Mouse (Mus musculus): ENCODE results near the gene Tenm2. TPM values are rescaled to one million over a fixed set of nuclear protein-coding genes. Genes with fewer than 3 reads are reported as not detected.

Gene Tenm2
- polyA plus RNA-seq, 1 experiment from 2014 or later, result 1.5 TPM

DNA sequence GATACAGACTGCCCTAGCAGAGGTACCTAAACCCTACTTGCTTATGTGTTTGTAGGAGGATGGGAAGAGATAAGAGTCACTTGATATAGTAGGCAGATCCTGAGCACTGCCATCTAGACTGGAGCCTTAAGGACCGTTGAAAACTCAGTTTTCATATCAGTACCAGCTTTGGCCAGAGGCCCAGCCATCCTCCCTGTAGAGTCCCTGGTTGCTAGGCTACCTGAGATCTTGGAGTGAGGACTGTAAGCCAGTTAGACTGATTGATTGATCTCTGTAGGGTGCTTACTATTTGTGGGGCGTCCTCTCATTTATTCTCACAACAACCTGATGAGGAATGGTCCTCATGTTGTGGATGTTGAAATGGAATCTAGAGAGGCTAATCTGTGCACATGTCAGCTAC lies 1041.4 kb downstream of the Tenm2 start:
- no peak overlapping the region for H3K9ac ChIP-seq (replicated peaks; ENCODE audit: low read length)
- no peak for DNase-seq (ENCODE audit: low spot score)
- no peaks in the 10 kb centered on the region for H3K4me1 ChIP-seq (ENCODE audit: control insufficient read depth, insufficient read depth, low read length)
- H3K9me3 ChIP-seq (replicated peaks; ENCODE audit: control insufficient read depth, low read length), result no peaks in the 10 kb centered on the region; the same call in 1 of the 2 replicates
- no peak for ATAC-seq (replicated peaks; ENCODE audit: insufficient number of reproducible peaks, low FRiP score, low TSS enrichment, low read depth)
- no peak overlapping the region for H3K4me2 ChIP-seq (ENCODE audit: low read depth, low read length)
- no peaks in the 10 kb centered on the region for H3K36me3 ChIP-seq (replicated peaks; ENCODE audit: control insufficient read depth, insufficient read depth, low read depth, low read length)
- H3K27ac ChIP-seq (replicated peaks; ENCODE audit: low read depth, low read length), result no peak overlapping the region
- H3K4me3 ChIP-seq (ENCODE audit: low read depth, low read length), result no peak overlapping the region
- WGBS, result 88% methylated on average over 2 of the region's 2 CpGs
- no peaks in the 10 kb centered on the region for H3K27me3 ChIP-seq (ENCODE audit: control insufficient read depth, insufficient read depth, low read length)

DNA sequence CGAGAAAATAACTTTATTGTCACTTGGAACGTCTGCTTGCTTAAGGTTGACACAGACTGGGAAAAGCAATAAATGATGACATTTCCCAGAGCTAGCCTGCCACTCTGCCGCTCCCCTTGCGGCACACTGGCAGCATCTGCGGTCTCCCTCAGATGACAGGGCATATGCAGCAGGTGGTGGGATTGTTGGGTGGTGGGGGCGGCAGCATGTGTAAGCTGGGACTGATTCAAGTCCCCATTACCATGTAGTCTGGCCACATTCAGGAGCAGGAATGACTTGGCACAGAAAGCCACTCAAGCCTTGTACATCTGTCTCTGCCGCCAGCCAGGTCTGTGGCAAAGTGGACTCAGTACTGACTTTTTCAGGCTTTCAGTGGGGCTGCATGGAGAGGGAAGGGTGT lies 1059.7 kb downstream of the Tenm2 start:
- Histone ChIP-seq H3K9ac (replicated peaks; ENCODE audit: low read length) (no peak overlapping the region), H3K9me3 (replicated peaks; ENCODE audit: control insufficient read depth, low read length) (no peaks in the 10 kb centered on the region), H3K27ac (replicated peaks; ENCODE audit: low read depth, low read length) (no peak overlapping the region), H3K36me3 (replicated peaks; ENCODE audit: control insufficient read depth, insufficient read depth, low read depth, low read length) (no peaks in the 10 kb centered on the region), H3K4me3 (ENCODE audit: low read depth, low read length) (no peak overlapping the region), H3K27me3 (ENCODE audit: control insufficient read depth, insufficient read depth, low read length) (no peaks in the 10 kb centered on the region), H3K4me2 (ENCODE audit: low read depth, low read length) (no peak overlapping the region), H3K4me1 (ENCODE audit: control insufficient read depth, insufficient read depth, low read length) (no peaks in the 10 kb centered on the region)
- ATAC-seq (replicated peaks; ENCODE audit: insufficient number of reproducible peaks, low FRiP score, low TSS enrichment, low read depth) (no peak), DNase-seq (ENCODE audit: low spot score) (no peak)
- WGBS, result 83% methylated on average over 7 of the region's 7 CpGs

DNA sequence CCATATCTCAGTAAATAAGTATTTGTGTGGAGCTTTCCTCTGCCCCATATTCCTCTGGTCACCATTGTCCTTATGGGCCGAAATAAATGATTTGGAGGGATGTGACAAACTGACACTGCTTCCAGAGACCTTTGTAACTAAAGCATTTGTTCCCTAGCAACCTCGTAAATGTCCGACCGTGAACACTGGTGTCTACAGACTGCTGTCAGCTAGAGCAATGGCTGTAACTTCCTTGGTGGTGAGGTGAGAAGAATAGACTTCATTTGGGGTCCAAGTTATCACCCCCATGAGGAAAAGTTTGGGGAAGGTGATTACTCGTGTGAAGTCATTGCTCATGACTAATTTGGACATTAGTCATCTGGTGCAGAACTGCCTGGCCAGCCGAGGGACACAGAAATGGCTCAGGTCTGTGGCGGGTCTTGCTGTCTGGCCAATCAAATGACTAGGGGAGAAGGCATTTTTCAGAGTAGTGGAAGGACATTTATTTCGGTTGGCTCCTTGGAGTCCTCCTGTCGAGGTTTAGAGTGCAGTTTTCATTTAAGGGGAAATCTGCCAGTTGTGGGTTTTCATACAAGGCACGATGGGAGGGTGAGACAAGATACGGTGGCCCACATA lies 1062.6 kb downstream of the Tenm2 start:
- Histone ChIP-seq H3K36me3 (replicated peaks; ENCODE audit: control insufficient read depth, insufficient read depth, low read depth, low read length) (no peaks in the 10 kb centered on the region), H3K4me3 (ENCODE audit: low read depth, low read length) (no peak overlapping the region), H3K4me2 (ENCODE audit: low read depth, low read length) (no peak overlapping the region), H3K27ac (replicated peaks; ENCODE audit: low read depth, low read length) (no peak overlapping the region), H3K27me3 (ENCODE audit: control insufficient read depth, insufficient read depth, low read length) (no peaks in the 10 kb centered on the region), H3K9me3 (replicated peaks; ENCODE audit: control insufficient read depth, low read length) (no peaks in the 10 kb centered on the region), H3K9ac (replicated peaks; ENCODE audit: low read length) (no peak overlapping the region), H3K4me1 (ENCODE audit: control insufficient read depth, insufficient read depth, low read length) (no peaks in the 10 kb centered on the region)
- no peak for DNase-seq (ENCODE audit: low spot score)
- no peak for ATAC-seq (replicated peaks; ENCODE audit: insufficient number of reproducible peaks, low FRiP score, low TSS enrichment, low read depth)
- 80% methylated on average over 11 of the region's 11 CpGs for WGBS

DNA sequence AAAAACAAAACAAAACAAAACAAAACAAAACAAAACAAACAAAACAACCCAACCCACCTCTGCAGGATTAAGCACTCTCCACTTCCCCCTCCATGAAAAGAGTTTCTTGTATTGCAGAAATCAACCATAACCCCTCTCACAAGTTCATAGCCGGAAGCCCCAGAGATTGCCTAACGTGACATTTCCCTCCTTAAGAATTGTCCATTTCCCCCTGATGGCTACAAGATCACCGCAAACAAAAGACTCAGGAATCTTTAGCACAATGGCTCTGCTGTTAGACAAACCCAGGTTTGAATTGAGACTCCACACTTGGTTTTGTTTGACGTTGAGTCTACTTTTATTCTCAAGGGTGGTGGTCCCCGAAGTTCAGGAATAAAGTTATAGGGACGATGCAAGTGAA lies 1063.2 kb downstream of the Tenm2 start:
- WGBS, result 73% methylated on average over 6 of the region's 6 CpGs
- Histone ChIP-seq H3K36me3 (replicated peaks; ENCODE audit: control insufficient read depth, insufficient read depth, low read depth, low read length) (no peaks in the 10 kb centered on the region), H3K4me1 (ENCODE audit: control insufficient read depth, insufficient read depth, low read length) (no peaks in the 10 kb centered on the region), H3K9me3 (replicated peaks; ENCODE audit: control insufficient read depth, low read length) (no peaks in the 10 kb centered on the region), H3K4me3 (ENCODE audit: low read depth, low read length) (no peak overlapping the region), H3K4me2 (ENCODE audit: low read depth, low read length) (no peak overlapping the region), H3K27ac (replicated peaks; ENCODE audit: low read depth, low read length) (no peak overlapping the region), H3K9ac (replicated peaks; ENCODE audit: low read length) (no peak overlapping the region), H3K27me3 (ENCODE audit: control insufficient read depth, insufficient read depth, low read length) (no peaks in the 10 kb centered on the region)
- DNase-seq (ENCODE audit: low spot score), result no peak
- no peak for ATAC-seq (replicated peaks; ENCODE audit: insufficient number of reproducible peaks, low FRiP score, low TSS enrichment, low read depth)

DNA sequence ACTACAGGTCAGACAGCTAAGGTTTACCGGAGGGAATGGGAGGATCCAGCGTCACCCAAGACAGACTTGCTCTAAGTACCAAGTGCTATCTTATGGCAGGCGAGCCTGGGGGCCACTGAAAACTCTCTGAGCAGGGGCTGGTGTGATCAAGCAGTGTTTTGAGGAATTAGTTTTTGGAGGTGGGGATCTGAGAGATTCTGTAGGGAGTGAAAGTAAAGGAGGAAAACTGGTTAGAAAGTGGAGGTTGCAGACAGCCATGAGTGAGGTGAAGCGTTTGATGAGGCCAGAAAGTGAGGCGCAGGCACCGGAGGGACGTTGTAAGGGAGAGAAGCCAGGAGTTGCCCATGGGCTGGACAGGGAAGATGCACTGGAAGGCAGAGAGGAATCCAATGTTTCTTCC lies 1063.8 kb downstream of the Tenm2 start:
- no peak for ATAC-seq (replicated peaks; ENCODE audit: insufficient number of reproducible peaks, low FRiP score, low TSS enrichment, low read depth)
- no peaks in the 10 kb centered on the region for H3K9me3 ChIP-seq (replicated peaks; ENCODE audit: control insufficient read depth, low read length)
- no peaks in the 10 kb centered on the region for H3K36me3 ChIP-seq (replicated peaks; ENCODE audit: control insufficient read depth, insufficient read depth, low read depth, low read length)
- H3K4me2 ChIP-seq (ENCODE audit: low read depth, low read length), result no peak overlapping the region
- H3K9ac ChIP-seq (replicated peaks; ENCODE audit: low read length), result no peak overlapping the region
- H3K27me3 ChIP-seq (ENCODE audit: control insufficient read depth, insufficient read depth, low read length), result no peaks in the 10 kb centered on the region
- no peak for DNase-seq (ENCODE audit: low spot score)
- no peaks in the 10 kb centered on the region for H3K4me1 ChIP-seq (ENCODE audit: control insufficient read depth, insufficient read depth, low read length)
- no peak overlapping the region for H3K4me3 ChIP-seq (ENCODE audit: low read depth, low read length)
- WGBS, result 85% methylated on average over 7 of the region's 7 CpGs
- no peak overlapping the region for H3K27ac ChIP-seq (replicated peaks; ENCODE audit: low read depth, low read length)

DNA sequence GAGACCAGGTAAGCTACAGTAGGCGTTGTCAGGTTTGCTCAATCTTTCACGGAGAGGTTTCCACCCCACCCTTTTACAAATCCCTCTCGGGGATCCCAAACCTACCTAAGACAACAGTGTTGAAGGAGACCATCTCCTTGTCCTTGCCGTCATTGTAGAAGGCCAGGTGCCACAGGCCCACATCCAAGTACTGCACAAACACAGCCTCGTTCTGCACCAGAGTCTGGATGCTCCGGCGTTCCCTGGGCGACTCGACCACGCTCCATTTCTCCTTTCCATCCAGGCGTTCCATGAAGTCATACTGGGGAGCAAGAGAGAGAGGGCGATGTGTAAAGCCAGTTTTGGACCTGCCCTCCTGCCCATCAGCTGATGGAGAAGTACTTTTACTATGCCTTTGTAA lies 1064.5 kb downstream of the Tenm2 start:
- H3K36me3 ChIP-seq (replicated peaks; ENCODE audit: control insufficient read depth, insufficient read depth, low read depth, low read length), result no peaks in the 10 kb centered on the region
- 93% methylated on average over 12 of the region's 12 CpGs for WGBS
- no peak for DNase-seq (ENCODE audit: low spot score)

DNA sequence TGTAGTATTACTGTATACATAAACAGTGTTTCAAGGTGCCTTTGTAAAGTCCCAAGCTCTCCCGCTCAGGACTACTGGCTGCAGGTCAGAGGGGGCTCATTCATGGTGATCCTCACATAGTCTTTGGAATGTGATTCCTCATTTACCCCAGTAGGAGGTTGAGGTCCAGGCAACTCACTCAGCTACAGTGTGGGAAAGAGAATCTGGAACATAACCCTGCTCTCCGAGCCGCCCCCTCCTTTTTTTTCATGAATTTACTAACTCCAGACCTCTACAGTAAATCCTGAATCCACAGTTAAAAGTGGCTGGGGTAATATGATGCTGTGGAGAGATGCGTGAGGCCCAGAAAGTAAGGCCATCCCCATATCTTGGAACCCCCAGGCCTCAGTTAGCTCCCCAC lies 1066.0 kb downstream of the Tenm2 start:
- Histone ChIP-seq H3K9ac (replicated peaks; ENCODE audit: low read length) (no peak overlapping the region), H3K27me3 (ENCODE audit: control insufficient read depth, insufficient read depth, low read length) (no peaks in the 10 kb centered on the region), H3K36me3 (replicated peaks; ENCODE audit: control insufficient read depth, insufficient read depth, low read depth, low read length) (no peaks in the 10 kb centered on the region), H3K9me3 (replicated peaks; ENCODE audit: control insufficient read depth, low read length) (no peaks in the 10 kb centered on the region), H3K4me2 (ENCODE audit: low read depth, low read length) (no peak overlapping the region), H3K4me1 (ENCODE audit: control insufficient read depth, insufficient read depth, low read length) (no peaks in the 10 kb centered on the region), H3K27ac (replicated peaks; ENCODE audit: low read depth, low read length) (no peak overlapping the region), H3K4me3 (ENCODE audit: low read depth, low read length) (no peak overlapping the region)
- ATAC-seq (replicated peaks; ENCODE audit: insufficient number of reproducible peaks, low FRiP score, low TSS enrichment, low read depth) (no peak), DNase-seq (ENCODE audit: low spot score) (no peak)
- WGBS, result 78% methylated on average over 4 of the region's 4 CpGs

More for the DNA sequence above, 1064.5 kb downstream of the Tenm2 start:
- Histone ChIP-seq H3K4me3 (ENCODE audit: low read depth, low read length) (no peak overlapping the region), H3K9me3 (replicated peaks; ENCODE audit: control insufficient read depth, low read length) (no peaks in the 10 kb centered on the region), H3K27me3 (ENCODE audit: control insufficient read depth, insufficient read depth, low read length) (no peaks in the 10 kb centered on the region), H3K4me2 (ENCODE audit: low read depth, low read length) (no peak overlapping the region), H3K4me1 (ENCODE audit: control insufficient read depth, insufficient read depth, low read length) (no peaks in the 10 kb centered on the region), H3K9ac (replicated peaks; ENCODE audit: low read length) (no peak overlapping the region), H3K27ac (replicated peaks; ENCODE audit: low read depth, low read length) (no peak overlapping the region)
- ATAC-seq (replicated peaks; ENCODE audit: insufficient number of reproducible peaks, low FRiP score, low TSS enrichment, low read depth), result no peak

DNA sequence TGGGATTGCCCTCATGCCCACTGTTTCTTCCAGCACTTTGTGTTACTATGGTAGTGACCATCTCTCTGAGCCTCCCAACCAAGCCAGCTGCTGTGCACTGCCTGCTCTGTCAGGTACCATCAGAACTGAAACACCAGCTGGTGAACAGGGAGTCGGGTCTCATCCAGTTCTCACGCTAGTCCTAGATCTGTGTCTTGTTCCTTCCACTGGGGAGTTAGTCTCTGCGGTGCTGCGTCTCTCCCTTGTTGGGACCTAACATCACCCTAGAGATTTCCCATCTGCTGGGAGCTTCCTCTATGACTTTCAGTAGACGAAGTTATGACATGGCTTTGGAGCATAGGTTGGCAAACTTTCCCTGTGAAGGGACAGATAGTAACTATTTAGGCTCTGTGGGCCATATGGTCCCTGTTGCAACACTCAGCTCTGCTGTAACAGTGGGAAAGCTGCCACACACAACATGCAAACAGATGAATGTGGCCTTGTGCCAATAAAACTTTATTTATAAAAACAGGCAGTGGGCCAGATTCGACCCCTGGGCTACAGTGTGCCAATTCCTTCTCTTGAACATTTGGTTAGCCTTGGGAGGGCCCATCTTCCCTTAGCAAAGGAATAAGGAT lies 1066.7 kb downstream of the Tenm2 start:
- Histone ChIP-seq H3K27ac (replicated peaks; ENCODE audit: low read depth, low read length) (no peak overlapping the region), H3K36me3 (replicated peaks; ENCODE audit: control insufficient read depth, insufficient read depth, low read depth, low read length) (no peaks in the 10 kb centered on the region), H3K4me1 (ENCODE audit: control insufficient read depth, insufficient read depth, low read length) (no peaks in the 10 kb centered on the region), H3K4me2 (ENCODE audit: low read depth, low read length) (no peak overlapping the region), H3K27me3 (ENCODE audit: control insufficient read depth, insufficient read depth, low read length) (no peaks in the 10 kb centered on the region), H3K9me3 (replicated peaks; ENCODE audit: control insufficient read depth, low read length) (no peaks in the 10 kb centered on the region), H3K9ac (replicated peaks; ENCODE audit: low read length) (no peak overlapping the region), H3K4me3 (ENCODE audit: low read depth, low read length) (no peak overlapping the region)
- ATAC-seq (replicated peaks; ENCODE audit: insufficient number of reproducible peaks, low FRiP score, low TSS enrichment, low read depth) (no peak), DNase-seq (ENCODE audit: low spot score) (no peak)
- 90% methylated on average over 6 of the region's 6 CpGs for WGBS
